Mouse (Mus musculus) 3134 (cell line): ENCODE data around the gene Aars.
"Not testable (repeated sequence)": the region's sequence is repeated elsewhere in the genome, so short reads cannot be mapped to it uniquely, and the experiment has no call there.

Source experiments
- DNase-seq: peaks from one replicate; pipeline ENCODE4 v3.0.0-alpha.2; 2011; ENCODE audit warnings: low spot score; ENCODE audit not compliant: insufficient read length; ENCODE audit errors: extremely low read depth

Gene Aars

DNA sequence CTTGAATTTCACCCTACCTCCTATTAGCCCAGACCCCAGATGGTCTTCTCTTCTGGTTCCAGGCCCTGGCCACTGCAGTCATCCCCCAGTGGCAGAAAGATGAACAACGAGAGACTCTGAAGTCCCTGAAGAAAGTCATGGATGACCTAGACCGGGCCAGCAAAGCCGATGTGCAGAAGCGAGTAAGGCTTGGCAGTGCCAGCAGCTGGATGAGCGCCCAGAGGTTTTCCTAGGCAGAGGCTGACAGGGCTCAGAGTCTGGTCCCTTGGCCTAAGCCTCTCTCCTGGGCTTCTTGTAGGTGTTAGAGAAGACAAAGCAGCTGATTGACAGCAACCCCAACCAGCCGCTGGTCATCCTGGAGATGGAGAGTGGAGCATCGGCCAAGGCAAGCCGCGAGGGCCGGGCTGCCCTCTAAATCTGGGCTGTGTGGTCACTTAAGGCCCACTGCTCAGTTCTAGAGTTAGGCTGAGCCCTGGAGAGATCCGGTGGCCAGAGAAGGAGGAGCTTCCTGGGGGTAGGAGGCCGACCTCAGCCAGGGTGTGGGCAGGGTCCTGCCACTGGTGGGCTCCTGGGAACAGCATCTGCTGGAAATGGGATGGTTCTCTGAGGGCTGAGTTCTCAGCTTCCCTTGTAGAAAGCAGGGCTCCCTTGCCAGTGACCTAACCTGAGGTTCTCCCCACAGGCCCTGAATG, 21.0 kb downstream of the Aars start:
- no peak for DNase-seq

GRCm38 (mm10) chr8:111055031-111055634, 22.2 kb downstream of the Aars start:
- DNase-seq, result no peak

GRCm38 (mm10) chr8:111055661-111056060, 22.7 kb downstream of the Aars start:
- no peak for DNase-seq

DNA sequence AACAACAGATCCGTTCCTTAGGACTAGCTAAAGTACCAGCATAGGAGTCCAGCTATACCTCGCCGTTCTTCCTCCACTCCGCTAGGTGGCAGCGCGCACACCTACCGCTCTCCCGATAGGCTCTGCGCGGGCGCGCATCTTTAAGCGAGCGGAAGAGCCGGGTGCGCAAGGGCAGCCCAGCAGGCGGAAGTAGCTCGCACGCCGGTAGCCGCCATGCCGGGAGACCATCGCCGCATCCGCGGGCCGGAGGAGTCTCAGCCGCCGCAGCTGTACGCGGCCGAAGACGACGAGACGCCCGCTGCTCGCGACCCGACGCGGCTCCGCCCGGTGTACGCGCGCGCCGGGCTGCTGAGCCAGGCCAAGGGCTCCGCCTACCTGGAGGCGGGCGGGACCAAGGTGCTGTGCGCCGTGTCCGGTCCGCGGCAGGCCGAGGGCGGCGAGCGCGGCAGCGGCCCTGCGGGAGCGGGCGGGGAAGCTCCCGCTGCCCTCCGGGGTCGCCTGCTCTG, 23.3 kb downstream of the Aars start, which contains the start of gene Exosc6:
Exosc6 (plus strand) TSS at position 182 of the 506 bp plus-strand sequence.
- peak; percentile 91 for DNase-seq

GRCm38 (mm10) chr8:111056691-111057293, 23.8 kb downstream of the Aars start:
- peak; percentile 77 for DNase-seq

DNA sequence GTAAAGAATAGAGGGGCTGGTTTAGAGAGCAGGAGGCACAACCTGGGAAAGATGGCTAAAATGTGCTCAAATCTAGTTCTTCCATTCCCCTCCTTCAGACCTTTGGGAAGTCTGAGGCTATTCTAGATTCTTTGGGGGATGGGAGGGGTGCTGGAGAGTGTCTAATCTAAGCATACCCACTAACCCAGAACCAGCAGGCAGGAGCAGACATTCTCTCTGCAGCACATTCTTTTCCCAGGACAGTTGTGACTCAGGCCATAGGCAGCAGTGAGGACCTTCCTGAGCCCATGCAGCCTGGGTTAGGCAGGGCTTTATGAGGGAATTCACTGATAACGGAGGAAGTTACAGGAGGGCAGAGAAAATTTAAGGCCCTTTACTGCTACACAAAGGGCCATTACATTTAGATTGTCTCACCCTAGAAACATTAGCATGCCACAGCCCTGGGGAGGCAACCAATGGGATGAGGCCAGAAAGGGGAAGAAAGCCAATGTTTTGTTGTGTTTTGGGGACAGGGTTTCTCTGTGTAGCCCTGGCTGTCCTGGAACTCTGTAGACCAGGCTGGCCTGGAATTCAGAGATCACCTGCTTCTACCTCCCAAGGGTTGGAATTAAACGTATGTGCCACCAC, 26.1 kb downstream of the Aars start:
- DNase-seq, result no peak

GRCm38 (mm10) chr8:111061688-111062071, 28.7 kb downstream of the Aars start:
- no peak for DNase-seq

DNA sequence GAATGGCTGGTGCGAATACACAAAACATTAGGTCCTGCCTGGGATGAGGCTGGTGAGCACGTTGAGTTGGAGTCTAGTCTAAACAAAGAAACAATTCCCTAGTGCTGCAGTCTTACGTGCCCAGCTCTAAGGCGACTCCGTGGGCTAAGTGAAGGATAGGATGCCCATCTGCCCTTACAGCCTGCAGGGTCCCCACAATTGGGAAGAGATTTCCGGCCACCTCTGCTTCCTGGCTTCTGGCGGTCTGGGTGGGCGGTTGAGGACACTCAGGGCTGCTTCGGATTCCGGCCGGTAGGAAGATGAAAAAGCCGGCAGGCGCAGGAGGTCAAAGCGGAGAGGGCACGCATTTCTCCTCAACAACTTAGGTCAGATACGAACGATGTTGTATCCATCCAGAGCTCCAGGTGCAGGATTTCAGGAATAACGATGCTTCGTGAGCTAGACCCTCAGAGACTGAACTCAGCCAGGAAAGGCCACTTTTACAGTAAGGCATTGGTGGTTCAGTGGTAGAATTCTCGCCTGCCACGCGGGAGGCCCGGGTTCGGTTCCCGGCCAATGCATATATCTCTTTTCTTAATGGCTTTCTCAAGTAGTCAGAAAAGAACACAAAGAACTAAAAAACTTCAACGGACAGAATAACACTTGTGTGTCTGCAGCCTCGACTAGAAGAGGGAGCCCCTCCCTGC, 29.3 kb downstream of the Aars start:
- peak; percentile 81 for DNase-seq

DNA sequence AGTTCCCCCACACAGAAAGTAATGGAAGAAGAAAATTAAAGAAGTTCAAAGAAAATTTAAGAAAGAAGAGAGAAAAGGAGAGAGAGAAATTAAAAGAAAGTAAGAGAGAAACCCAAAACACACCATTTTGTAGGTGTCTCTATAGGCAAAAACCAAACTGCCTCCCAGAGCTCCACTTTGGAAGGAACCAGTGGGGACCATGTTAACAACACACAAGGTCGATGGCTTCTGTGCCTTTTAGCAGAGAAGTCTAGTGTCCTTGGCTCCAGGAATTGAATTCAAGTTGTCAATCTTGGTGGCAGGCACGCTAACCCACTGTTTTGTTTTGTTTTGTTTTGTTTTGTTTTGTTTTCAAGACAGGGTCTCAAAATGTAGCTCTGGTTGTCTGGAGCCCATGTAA, 29.9 kb downstream of the Aars start:
- DNase-seq, result no peak

DNA sequence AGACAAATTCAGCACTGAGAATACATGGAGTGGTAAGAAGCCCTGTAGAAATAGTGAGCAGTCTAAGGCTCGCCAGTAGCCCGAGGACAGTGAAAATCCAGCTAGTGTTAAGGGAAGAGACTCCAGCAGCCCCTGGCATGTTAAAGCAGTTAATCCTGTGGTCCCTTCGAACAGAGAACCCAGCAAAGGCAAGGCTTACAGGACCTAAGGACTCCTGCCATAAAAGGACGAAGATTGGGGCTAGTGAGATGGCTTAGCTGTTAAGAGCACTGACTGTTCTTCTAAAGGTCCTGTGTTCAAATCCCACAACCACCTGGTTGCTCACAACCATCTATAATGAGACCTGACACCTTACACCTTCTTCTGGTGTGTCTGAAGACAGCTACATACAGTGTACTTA, 33.4 kb downstream of the Aars start:
- no peak for DNase-seq

- no peak for DNase-seq
These were observed 34.5 kb downstream of the Aars start for GRCm38 (mm10) chr8:111067439-111067838.

- DNase-seq, result not testable (repeated sequence)
These were observed 35.7 kb downstream of the Aars start for GRCm38 (mm10) chr8:111068660-111069059.

GRCm38 (mm10) chr8:111075926-111076325, 43.0 kb downstream of the Aars start:
- no peak for DNase-seq

DNA sequence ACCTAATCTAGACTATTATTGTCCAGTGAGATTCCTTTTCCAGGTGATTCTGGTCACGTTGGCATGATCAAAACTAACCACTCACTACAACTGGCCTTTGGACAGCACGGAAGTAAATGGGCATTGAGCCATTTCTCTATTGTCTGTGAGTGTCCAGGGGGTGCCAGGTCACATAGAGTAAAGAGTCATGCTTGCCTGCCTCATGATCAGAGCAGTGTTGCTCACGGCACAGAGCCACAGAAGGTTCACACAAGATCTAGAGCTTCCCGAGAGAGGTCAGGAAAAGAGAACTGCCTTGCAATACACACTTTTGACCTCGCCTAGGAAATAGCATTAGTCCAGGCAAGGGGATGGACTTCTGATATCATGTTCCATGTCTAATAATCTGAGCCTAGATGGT, 46.5 kb downstream of the Aars start:
- DNase-seq, result no peak

DNA sequence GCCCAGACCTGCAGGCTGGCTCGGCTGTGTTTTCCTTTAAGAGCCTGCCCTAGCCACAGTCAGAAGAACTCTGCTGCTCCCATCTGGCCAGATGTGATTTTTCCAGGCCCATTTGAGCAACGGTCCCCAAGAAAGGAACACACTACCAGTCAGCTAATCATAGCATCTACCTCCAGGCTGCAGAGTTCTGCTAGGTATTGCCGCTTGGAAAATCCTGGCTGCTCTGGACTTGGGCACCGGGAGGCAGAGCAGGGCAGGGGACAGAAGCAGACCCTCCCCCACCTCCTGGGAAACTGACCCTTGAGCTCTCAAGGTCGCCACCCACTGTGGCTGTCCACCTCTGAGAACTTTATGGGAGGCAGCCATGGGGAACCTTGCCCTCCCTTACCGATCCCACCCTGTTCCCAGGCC, 46.9 kb downstream of the Aars start:
- DNase-seq, result no peak

GRCm38 (mm10) chr8:111081580-111082258, 48.8 kb downstream of the Aars start:
- DNase-seq, result no peak

GRCm38 (mm10) chr8:111083936-111084335, 51.0 kb downstream of the Aars start:
- not testable (repeated sequence) for DNase-seq

DNA sequence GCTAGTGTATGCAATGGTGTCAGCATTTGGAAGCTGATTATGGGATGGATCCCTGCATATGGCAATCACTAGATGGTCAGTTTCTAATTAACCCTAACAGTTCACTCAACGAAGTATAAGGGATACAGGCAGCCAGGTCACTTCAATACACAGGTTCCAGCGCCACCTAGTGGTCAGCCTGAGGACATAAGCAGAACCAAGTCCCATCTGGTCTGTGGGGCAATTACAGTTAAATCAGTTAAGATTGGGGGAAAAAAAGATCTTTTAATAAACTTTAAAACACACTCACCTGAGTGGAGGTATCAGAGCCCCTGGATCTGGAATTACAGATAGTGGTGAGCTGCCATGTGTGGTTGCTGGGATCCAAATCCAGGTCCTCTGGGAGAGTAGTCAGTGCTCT, 57.2 kb downstream of the Aars start:
- DNase-seq, result peak; percentile 21

- DNase-seq, result no peak
These were observed 58.8 kb downstream of the Aars start for GRCm38 (mm10) chr8:111091706-111092105.

DNA sequence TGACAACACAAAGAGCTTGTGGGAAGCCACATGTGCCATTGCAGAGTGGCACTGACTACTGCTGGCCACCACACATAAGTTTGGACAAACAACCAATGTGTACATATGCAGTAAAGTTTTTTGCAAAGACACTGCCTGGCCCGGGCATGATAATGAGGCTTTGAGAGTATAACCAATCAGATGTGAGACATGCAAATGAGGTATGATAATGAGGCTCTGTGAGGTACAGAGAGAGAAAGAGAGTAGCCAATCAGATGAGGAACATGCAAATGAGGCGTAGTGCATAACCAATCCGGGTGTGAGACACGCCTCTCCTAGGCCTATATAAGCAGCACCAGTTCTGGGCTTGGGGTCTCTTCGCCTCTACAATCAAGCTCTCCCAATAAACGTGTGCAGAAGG, 59.4 kb downstream of the Aars start, which contains the start of gene Clec18a:
Clec18a (minus strand) TSS at position 101 of the 400 bp plus-strand sequence.
- not testable (repeated sequence) for DNase-seq
